Mouse (Mus musculus) midbrain, embryonic 16.5 days (tissue): Measurements from ENCODE around the gene Celf1. TPM values are rescaled to one million over a fixed set of nuclear protein-coding genes. Genes with fewer than 3 reads are reported as not detected.

Experiments used
- ATAC-seq: fragments of 200-750 bp; cut with Nextera tagmentation; 2 replicates; pipeline ENCODE4 v1.8.0; 2017; ENCODE audit warnings: moderate TSS enrichment
- H3K27ac ChIP-seq: fragments of 300-500 bp; sonication (generic); 2 replicates; pipeline ENCODE4 v1.5.1; 2014; ENCODE audit warnings: mild to moderate bottlenecking, low read length, mixed read lengths
- H3K27me3 ChIP-seq: fragments of 300-500 bp; sonication (generic); 2 replicates; pipeline ENCODE4 v1.6.1; 2014; ENCODE audit warnings: low read depth, low read length, mixed read lengths; ENCODE audit not compliant: control insufficient read depth, insufficient read depth
- H3K36me3 ChIP-seq: fragments of 300-500 bp; sonication (generic); 2 replicates; pipeline ENCODE4 v1.6.1; 2014; ENCODE audit warnings: mild to moderate bottlenecking, low read length, moderate library complexity, mixed read lengths; ENCODE audit not compliant: control insufficient read depth, insufficient read depth
- H3K4me1 ChIP-seq: fragments of 300-500 bp; sonication (generic); 2 replicates; pipeline ENCODE4 v1.6.1; 2014; ENCODE audit warnings: mild to moderate bottlenecking, low read length, mixed read lengths; ENCODE audit not compliant: control insufficient read depth, insufficient read depth
- H3K4me2 ChIP-seq: fragments of 300-500 bp; sonication (generic); 2 replicates; pipeline ENCODE4 v1.6.1; 2014; ENCODE audit warnings: mild to moderate bottlenecking, low read length, mixed read lengths
- H3K4me3 ChIP-seq: fragments of 300-500 bp; sonication (generic); 2 replicates; pipeline ENCODE4 v1.5.1; 2014; ENCODE audit warnings: low read depth, mild to moderate bottlenecking, low read length, moderate library complexity, mixed read lengths
- H3K9ac ChIP-seq: fragments of 300-500 bp; sonication (generic); 2 replicates; pipeline ENCODE4 v1.6.1; 2014; ENCODE audit warnings: low read depth, low read length, mixed read lengths
- H3K9me3 ChIP-seq: fragments of 300-500 bp; sonication (generic); replicated peaks from 2 replicates; pipeline ENCODE4 v1.6.1; 2014; ENCODE audit warnings: mild to moderate bottlenecking, low read length, mixed read lengths; ENCODE audit not compliant: control insufficient read depth, poor library complexity, severe bottlenecking
- WGBS: fragments of 180-500 bp; shearing (Covaris S2); extraction: QIAGEN DNeasy Blood & Tissue Kit; methylation state at CpG from one replicate; pipeline ENCODE4 v1.1.7; 2014; 5-methylcytosine and 5-hydroxymethylcytosine counted together
- polyA plus RNA-seq: library from polyadenylated mRNA; unstranded; fragments of >200 nt; fragmentation: Nextera tagmentation; extraction: Ambion mirVana; gene quantifications from 2 replicates; pipeline ENCODE4 v1.2.1, GENCODE M21; 2015

The Celf1 gene
- polyA plus RNA-seq, 1 experiment from 2014 or later, result 115 TPM

GRCm38 (mm10) chr2:90928566-90928965 is 11.6 kb upstream of the Celf1 start:
- H3K9me3 ChIP-seq, result no peaks in the 10 kb centered on the region
- WGBS, result 86% methylated on average over 13 of the region's 13 CpGs
- no peak overlapping the region for H3K4me3 ChIP-seq
- no peaks in the 10 kb centered on the region for H3K27me3 ChIP-seq
- H3K4me1 ChIP-seq, result no peaks in the 10 kb centered on the region
- H3K27ac ChIP-seq, result no peak overlapping the region
- no peak for ATAC-seq
- no peaks in the 10 kb centered on the region for H3K36me3 ChIP-seq
- no peak overlapping the region for H3K4me2 ChIP-seq
- no peak overlapping the region for H3K9ac ChIP-seq

DNA sequence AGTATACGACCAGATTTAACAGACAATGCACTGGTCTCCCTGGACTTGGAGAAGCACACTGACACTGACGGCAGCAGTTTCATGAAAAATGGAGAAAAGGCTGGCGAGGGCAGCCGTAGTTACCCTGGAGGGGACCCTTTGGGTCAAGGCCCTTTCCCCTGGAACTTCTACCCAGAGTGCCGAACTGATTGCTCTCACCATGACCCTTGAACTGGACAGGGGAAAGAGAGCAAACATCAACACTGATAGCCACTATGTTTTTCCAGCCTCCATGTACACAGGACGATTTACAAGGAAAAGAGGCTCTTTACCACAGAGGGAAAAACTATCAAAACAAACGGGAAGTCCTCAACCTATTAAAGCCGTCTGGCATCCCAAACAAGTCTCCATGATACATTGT is 8.4 kb upstream of the Celf1 start:
- no peak for ATAC-seq
- no peak overlapping the region for H3K4me3 ChIP-seq
- no peak overlapping the region for H3K9ac ChIP-seq
- H3K36me3 ChIP-seq, result no peaks in the 10 kb centered on the region
- no peaks in the 10 kb centered on the region for H3K4me1 ChIP-seq
- WGBS, result 85% methylated on average over 8 of the region's 8 CpGs
- H3K27ac ChIP-seq, result no peak overlapping the region
- no peaks in the 10 kb centered on the region for H3K9me3 ChIP-seq
- no peaks in the 10 kb centered on the region for H3K27me3 ChIP-seq
- no peak overlapping the region for H3K4me2 ChIP-seq

DNA sequence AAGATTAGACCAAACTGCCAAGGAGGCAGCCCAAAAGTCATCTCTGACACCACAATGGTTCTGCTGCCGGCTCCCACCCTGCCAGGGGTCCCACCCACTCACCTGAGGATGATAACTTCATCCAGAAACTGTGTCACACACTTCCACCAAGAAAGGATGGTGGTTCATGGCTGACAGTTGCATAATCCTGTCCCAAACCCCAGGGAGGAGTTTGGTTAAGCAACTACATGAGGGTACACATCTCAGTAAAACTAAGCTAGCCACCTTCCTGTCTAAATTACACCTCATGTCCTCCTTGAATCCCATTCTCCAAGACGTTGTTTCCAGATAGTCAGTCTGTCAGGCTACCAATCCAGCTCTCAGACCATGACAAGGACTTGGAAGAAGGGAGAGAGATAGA is 7.9 kb upstream of the Celf1 start:
- no peak overlapping the region for H3K27ac ChIP-seq
- 74% methylated on average over 2 of the region's 2 CpGs for WGBS
- H3K9ac ChIP-seq, result no peak overlapping the region
- ATAC-seq, result no peak
- H3K4me2 ChIP-seq, result no peak overlapping the region
- H3K27me3 ChIP-seq, result no peaks in the 10 kb centered on the region
- H3K9me3 ChIP-seq, result no peaks in the 10 kb centered on the region
- no peaks in the 10 kb centered on the region for H3K36me3 ChIP-seq
- H3K4me3 ChIP-seq, result no peak overlapping the region
- no peaks in the 10 kb centered on the region for H3K4me1 ChIP-seq

GRCm38 (mm10) chr2:90938362-90938761 is 1.8 kb upstream of the Celf1 start:
- Histone ChIP-seq H3K9ac (no peak overlapping the region), H3K27ac (no peak overlapping the region), H3K27me3 (no peaks in the 10 kb centered on the region), H3K4me3 (no peak overlapping the region), H3K36me3 (no peaks in the 10 kb centered on the region), H3K4me1 (peaks cover 26% of the 10 kb centered on the region), H3K4me2 (no peak overlapping the region), H3K9me3 (no peaks in the 10 kb centered on the region)
- WGBS, result 69% methylated on average over 3 of the region's 3 CpGs
- no peak for ATAC-seq

GRCm38 (mm10) chr2:90939750-90940149 is 432 bp upstream of the Celf1 start:
- 44% methylated on average over 8 of the region's 8 CpGs for WGBS
- H3K36me3 ChIP-seq, result no peaks in the 10 kb centered on the region
- H3K27ac ChIP-seq, result peak overlapping the region; percentile 94
- peaks cover 36% of the 10 kb centered on the region for H3K4me1 ChIP-seq
- ATAC-seq, result peak; percentile 74
- H3K4me3 ChIP-seq, result peak overlapping the region; percentile 99
- peak overlapping the region; percentile 97 for H3K9ac ChIP-seq
- H3K4me2 ChIP-seq, result peak overlapping the region; percentile 60
- H3K27me3 ChIP-seq, result no peaks in the 10 kb centered on the region
- no peaks in the 10 kb centered on the region for H3K9me3 ChIP-seq

GRCm38 (mm10) chr2:90941744-90942143 is 1.6 kb downstream of the Celf1 start:
- peak overlapping the region; percentile 60 for H3K4me2 ChIP-seq
- no peak for ATAC-seq
- no peaks in the 10 kb centered on the region for H3K36me3 ChIP-seq
- 37% methylated on average over 2 of the region's 2 CpGs for WGBS
- H3K27me3 ChIP-seq, result no peaks in the 10 kb centered on the region
- H3K4me3 ChIP-seq, result peak overlapping the region; percentile 99
- no peak overlapping the region for H3K9ac ChIP-seq
- H3K4me1 ChIP-seq, result peaks cover 36% of the 10 kb centered on the region
- no peak overlapping the region for H3K27ac ChIP-seq
- no peaks in the 10 kb centered on the region for H3K9me3 ChIP-seq

GRCm38 (mm10) chr2:90950149-90950548 is 10.0 kb downstream of the Celf1 start:
- WGBS, result 80% methylated on average over 5 of the region's 5 CpGs
- peaks cover 3% of the 10 kb centered on the region; the same call in 1 of the 2 replicates for H3K4me1 ChIP-seq
- no peak overlapping the region for H3K9ac ChIP-seq
- H3K36me3 ChIP-seq, result no peaks in the 10 kb centered on the region; the same call in 1 of the 2 replicates
- H3K4me2 ChIP-seq, result no peak overlapping the region
- no peaks in the 10 kb centered on the region for H3K27me3 ChIP-seq
- H3K27ac ChIP-seq, result no peak overlapping the region
- no peak overlapping the region for H3K4me3 ChIP-seq
- ATAC-seq, result peak; percentile 47; the same call in 1 of the 2 replicates
- no peaks in the 10 kb centered on the region for H3K9me3 ChIP-seq

- H3K4me2 ChIP-seq, result no peak overlapping the region
- no peak overlapping the region for H3K27ac ChIP-seq
- no peaks in the 10 kb centered on the region; the same call in 1 of the 2 replicates for H3K36me3 ChIP-seq
- peak; percentile 36 for ATAC-seq
- peaks cover 9% of the 10 kb centered on the region for H3K4me1 ChIP-seq
- H3K4me3 ChIP-seq, result no peak overlapping the region
- no peaks in the 10 kb centered on the region for H3K27me3 ChIP-seq
- H3K9ac ChIP-seq, result no peak overlapping the region
- no peaks in the 10 kb centered on the region for H3K9me3 ChIP-seq
These were observed 10.5 kb downstream of the Celf1 start for GRCm38 (mm10) chr2:90950582-90951194.

- Histone ChIP-seq H3K27me3 (no peaks in the 10 kb centered on the region), H3K9me3 (no peaks in the 10 kb centered on the region), H3K27ac (no peak overlapping the region), H3K4me1 (peaks cover 21% of the 10 kb centered on the region), H3K4me3 (no peak overlapping the region), H3K4me2 (no peak overlapping the region), H3K9ac (no peak overlapping the region), H3K36me3 (no peaks in the 10 kb centered on the region; the same call in 1 of the 2 replicates)
- WGBS, result 66% methylated on average over 3 of the region's 3 CpGs
- ATAC-seq, result no peak
These were observed 13.3 kb downstream of the Celf1 start for GRCm38 (mm10) chr2:90953461-90953860.
